Mouse (Mus musculus): ENCODE results near the gene Ctsw.

Gene Ctsw

GRCm38 (mm10) chr19:5488878-5489571, 20.7 kb upstream of the Ctsw start:
- DNase-seq (ENCODE audit: low read depth, low spot score) = peak; percentile 96

- DNase-seq (ENCODE audit: low read depth, low spot score) = peak; percentile 95
Measured at GRCm38 (mm10) chr19:5487768-5488550, 19.7 kb upstream of the Ctsw start, which contains the start of gene Mus81. Gene Mus81, minus strand, starts transcription at chr19:5488402.

- DNase-seq (ENCODE audit: low read depth, low spot score) = no peak
Measured at GRCm38 (mm10) chr19:5486771-5487170, 18.5 kb upstream of the Ctsw start.

- no peak for DNase-seq (ENCODE audit: low read depth, low spot score)
Measured at GRCm38 (mm10) chr19:5486286-5486685, 18.0 kb upstream of the Ctsw start.

- no peak for DNase-seq (ENCODE audit: low read depth, low spot score)
Measured at GRCm38 (mm10) chr19:5485821-5486220, 17.5 kb upstream of the Ctsw start.

GRCm38 (mm10) chr19:5485371-5485770, 17.1 kb upstream of the Ctsw start:
- no peak for DNase-seq (ENCODE audit: low read depth, low spot score)

- DNase-seq (ENCODE audit: low read depth, low spot score) = no peak
Measured at GRCm38 (mm10) chr19:5484496-5484895, 16.2 kb upstream of the Ctsw start.

GRCm38 (mm10) chr19:5483386-5484359, 15.4 kb upstream of the Ctsw start:
- no peak for DNase-seq (ENCODE audit: low read depth, low spot score)

- DNase-seq (ENCODE audit: low read depth, low spot score) = no peak
Measured at GRCm38 (mm10) chr19:5481398-5481797, 13.1 kb upstream of the Ctsw start.

- DNase-seq (ENCODE audit: low read depth, low spot score) = no peak
Measured at GRCm38 (mm10) chr19:5480016-5480415, 11.7 kb upstream of the Ctsw start.

- DNase-seq (ENCODE audit: low read depth, low spot score) = no peak
Measured at GRCm38 (mm10) chr19:5477668-5478300, 9.5 kb upstream of the Ctsw start.

- DNase-seq (ENCODE audit: low read depth, low spot score) = no peak
Measured at GRCm38 (mm10) chr19:5477004-5477667, 8.8 kb upstream of the Ctsw start.

GRCm38 (mm10) chr19:5475069-5475714, 6.9 kb upstream of the Ctsw start:
- no peak for DNase-seq (ENCODE audit: low read depth, low spot score)

- no peak for DNase-seq (ENCODE audit: low read depth, low spot score)
Measured at GRCm38 (mm10) chr19:5474281-5475068, 6.2 kb upstream of the Ctsw start.

- no peak for DNase-seq (ENCODE audit: low read depth, low spot score)
Measured at GRCm38 (mm10) chr19:5473720-5474119, 5.4 kb upstream of the Ctsw start, which contains the start of gene Efemp2. Gene Efemp2, plus strand, starts transcription at chr19:5473954.

- DNase-seq (ENCODE audit: low read depth, low spot score) = no peak
Measured at GRCm38 (mm10) chr19:5472857-5473256, 4.5 kb upstream of the Ctsw start.

- no peak for DNase-seq (ENCODE audit: low read depth, low spot score)
Measured at GRCm38 (mm10) chr19:5471846-5472245, 3.5 kb upstream of the Ctsw start.

GRCm38 (mm10) chr19:5466916-5467500, 1.3 kb downstream of the Ctsw start:
- DNase-seq (ENCODE audit: low read depth, low spot score) = no peak

- no peak for DNase-seq (ENCODE audit: low read depth, low spot score)
Measured at GRCm38 (mm10) chr19:5465037-5465436, 3.3 kb downstream of the Ctsw start.
